Mouse (Mus musculus) stomach, postnatal 0 days (tissue): Measurements from ENCODE around the gene Ltbr.

Experiments
- CTCF ChIP-seq: IDR thresholded peaks from 2 replicates; pipeline ENCODE4 v1.5.1; 2016; ENCODE audit warnings: antibody characterized with exemption, low read depth, mild to moderate bottlenecking, moderate library complexity
- EP300 ChIP-seq: optimal IDR thresholded peaks from 2 replicates; pipeline ENCODE3; 2016; ENCODE audit warnings: antibody characterized with exemption

DNA sequence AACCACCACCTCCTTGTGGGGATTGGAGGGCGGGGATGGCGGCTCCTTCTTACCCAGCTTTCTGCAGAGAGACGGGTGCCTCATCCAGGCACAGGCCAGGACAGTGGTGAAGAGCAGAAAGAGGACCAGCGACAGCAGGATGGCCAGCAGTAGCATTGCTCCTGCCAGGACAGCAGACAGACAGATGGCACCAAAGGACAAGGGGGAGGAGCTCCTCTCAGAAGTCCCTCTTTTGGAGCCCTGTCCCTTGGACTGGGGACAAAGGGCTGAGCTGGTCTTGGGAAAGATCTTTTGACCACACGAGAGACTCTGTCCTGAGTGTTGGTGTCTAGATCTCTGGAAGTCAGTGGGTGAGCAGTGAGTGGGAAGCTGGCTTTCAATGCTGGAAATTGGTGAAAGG, 4.3 kb downstream of the Ltbr start:
- no peak for TF ChIP-seq CTCF
- TF ChIP-seq EP300: no peak
